Mouse (Mus musculus): ENCODE results near the gene Gm4553.
"Not testable (repeated sequence)": the region's sequence is repeated elsewhere in the genome, so short reads cannot be mapped to it uniquely, and the experiment has no call there.

Gm4553 gene

DNA sequence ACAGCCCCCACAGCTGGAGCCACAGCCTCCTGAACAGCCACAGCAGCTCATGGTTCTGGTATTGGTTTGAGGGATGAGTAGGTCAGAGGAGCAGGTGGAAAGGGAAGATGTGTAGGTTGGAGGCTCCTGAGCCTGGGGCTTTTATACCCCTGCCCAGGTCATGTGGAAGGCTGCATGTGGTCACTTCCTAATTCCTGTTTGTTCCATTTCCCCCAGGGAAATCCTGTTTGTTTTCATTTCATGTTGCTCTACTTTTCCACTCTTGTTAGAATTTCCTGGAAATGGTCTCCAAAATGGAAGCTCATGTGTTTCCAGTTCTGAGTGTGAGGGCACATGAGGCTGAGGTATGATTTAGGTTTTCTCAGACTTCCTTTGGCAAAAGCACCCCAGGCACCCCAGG, at the start of gene Gm4553:
Gm4553 (minus strand) TSS at position 101 of the 400 bp plus-strand sequence.
- not testable (repeated sequence) for DNase-seq (ENCODE audit: low read depth, low spot score)

DNA sequence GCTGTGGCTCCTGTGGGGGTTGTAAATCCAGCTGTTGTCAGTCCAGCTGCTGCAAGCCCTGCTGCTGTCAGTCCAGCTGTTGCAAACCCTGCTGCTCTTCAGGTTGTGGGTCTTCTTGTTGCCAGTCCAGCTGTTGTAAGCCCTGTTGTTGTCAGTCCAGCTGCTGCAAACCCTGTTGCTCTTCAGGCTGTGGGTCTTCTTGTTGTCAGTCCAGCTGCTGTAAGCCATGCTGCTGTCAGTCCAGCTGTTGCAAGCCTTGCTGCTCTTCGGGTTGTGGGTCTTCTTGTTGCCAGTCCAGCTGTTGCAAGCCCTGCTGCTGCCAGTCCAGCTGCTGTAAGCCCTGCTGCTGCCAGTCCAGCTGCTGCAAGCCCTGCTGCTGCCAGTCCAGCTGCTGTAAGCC, 46.6 kb upstream of the Gm4553 start:
- not testable (repeated sequence) for DNase-seq (ENCODE audit: low read depth, low spot score)

DNA sequence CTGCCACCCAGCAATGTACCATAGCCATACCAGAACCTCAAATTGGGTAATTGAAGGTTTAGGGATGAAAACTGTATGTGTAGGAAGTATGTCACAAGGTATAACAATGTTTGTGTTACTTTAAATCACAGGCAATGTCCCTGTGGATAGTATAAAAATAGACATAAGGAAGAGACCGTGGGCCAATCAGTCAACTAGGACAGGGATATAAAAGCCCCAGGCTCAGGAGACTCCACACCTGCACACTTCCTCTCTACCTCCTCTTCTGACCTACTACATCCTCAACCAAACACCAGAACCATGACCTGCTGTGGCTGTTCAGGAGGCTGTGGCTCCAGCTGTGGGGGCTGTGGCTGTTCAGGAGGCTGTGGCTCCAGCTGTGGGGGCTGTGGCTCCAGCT, 46.0 kb upstream of the Gm4553 start, which contains the start of gene Gm7579:
Gm7579 (plus strand) TSS at position 301 of the 400 bp plus-strand sequence.
- DNase-seq (ENCODE audit: low read depth, low spot score) = no peak

DNA sequence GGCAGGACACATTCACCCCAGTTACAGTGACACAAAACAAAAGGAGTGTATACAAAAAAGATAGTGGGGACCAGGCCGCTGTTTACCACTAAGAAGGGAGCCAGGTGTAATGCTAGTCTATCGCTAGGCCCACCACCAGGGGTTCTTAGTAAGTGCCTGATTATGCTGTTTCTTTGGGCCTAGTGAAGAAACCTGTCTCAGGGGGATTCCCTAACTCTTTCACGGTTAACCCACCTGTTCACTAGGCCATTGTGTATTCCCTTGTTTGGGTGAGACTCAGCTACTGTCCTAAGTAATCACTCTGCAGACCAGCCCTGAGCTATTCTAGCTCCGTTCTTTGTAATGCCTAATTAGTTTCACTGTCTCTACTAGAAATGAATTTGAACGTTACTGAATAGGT, 41.4 kb upstream of the Gm4553 start:
- DNase-seq (ENCODE audit: low read depth, low spot score) = not testable (repeated sequence)

DNA sequence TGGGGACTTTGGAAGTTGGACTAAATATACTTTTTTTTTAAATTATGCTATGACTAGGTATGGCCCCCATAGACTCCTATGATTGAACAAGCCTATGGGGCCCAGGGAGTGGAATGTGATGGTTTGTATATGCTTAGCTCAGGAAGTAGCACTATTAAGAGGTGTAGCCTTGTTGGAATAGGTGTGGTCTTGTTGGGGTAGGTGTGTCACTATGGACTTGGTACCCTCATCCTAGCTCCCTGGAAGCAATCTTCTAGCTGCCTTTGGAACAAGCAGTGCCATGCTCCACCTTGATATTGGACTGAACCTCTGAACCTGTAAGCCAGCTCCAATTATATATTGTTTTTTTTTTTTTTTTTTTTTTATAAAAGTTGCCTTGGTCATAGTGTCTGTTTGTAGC, 39.9 kb upstream of the Gm4553 start:
- no peak for DNase-seq (ENCODE audit: low read depth, low spot score)

DNA sequence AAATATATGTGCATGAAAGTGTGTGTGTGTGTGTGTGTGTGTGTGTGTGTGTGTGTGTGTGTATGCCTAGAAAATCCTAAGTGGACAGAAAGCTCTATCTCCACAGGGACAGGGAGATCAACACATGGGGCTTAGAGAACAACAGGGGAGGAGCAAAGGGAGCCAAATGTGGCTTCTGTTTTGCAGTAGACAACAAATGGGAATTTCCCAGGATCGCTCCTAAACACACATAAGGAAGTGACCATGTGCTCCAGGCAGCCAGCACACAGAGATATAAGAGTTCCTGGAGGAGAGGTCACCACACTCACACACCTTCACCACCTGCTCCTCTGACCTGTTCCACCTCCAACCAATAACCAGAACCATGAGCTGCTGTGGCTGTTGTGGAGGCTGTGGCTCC, 35.5 kb upstream of the Gm4553 start, which contains the start of gene Krtap5-3:
Krtap5-3 (plus strand) TSS at position 301 of the 400 bp plus-strand sequence.
- no peak for DNase-seq (ENCODE audit: low read depth, low spot score)

DNA sequence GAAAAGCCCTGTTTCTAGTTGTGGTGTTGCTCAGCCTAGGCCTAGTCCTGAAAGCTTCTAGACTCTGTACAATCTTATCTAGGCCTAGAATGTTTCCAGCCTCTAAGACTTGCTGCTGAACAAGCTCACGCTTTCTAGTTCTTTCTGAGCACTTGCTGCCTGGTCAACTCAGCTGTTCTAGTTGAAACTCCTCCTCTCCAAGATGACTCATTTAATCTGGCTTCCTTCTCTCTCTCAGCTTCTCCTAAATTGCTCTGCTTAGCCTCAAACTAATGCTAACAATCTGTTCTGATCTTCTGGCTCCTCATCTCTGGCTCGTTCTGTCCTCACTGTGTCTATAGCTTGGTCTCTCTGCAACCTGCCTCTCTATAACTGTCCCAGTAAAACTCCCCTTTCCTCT, 33.2 kb upstream of the Gm4553 start:
- no peak for DNase-seq (ENCODE audit: low read depth, low spot score)

DNA sequence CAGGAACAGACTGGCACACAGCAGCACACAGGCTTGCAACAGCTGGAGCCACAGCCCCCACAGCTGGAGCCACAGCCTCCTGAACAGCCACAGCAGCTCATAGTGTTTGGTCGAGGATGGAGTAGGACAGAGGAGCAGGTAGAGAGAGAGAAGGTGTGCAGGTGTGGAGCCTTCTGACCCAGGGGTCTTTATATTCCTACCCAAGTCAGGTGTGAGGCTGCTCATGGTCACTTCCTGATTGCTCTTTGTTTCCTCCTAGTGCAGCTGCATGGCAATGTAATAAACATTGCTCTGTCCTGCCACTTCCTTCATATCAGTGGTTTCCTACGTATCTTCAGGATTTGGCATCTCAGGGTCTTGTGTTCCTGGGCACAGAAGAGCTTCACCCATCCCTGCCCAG, 24.8 kb upstream of the Gm4553 start, which contains the start of gene Gm10153:
Gm10153 (minus strand) TSS at position 101 of the 400 bp plus-strand sequence.
- DNase-seq (ENCODE audit: low read depth, low spot score) = no peak

DNA sequence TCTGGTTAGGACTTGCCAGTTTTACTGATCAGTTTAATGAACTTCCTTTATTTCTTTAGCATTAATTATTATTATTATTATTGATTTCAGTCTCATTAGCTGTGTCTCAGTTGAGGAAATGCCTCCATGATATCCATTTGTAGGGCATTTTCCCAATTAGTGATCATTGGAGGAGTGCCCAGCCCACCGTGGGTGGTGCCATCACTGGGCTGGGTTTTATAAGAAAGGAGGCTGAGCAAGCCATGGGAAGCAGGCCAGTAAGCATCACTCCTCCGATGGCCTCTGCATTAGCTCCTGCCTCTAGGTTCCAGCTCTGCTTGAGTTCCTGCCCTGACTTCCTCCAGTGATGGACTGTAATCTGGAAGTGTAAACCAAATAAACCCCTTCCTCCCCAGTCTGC, 22.6 kb upstream of the Gm4553 start:
- DNase-seq (ENCODE audit: low read depth, low spot score) = no peak

DNA sequence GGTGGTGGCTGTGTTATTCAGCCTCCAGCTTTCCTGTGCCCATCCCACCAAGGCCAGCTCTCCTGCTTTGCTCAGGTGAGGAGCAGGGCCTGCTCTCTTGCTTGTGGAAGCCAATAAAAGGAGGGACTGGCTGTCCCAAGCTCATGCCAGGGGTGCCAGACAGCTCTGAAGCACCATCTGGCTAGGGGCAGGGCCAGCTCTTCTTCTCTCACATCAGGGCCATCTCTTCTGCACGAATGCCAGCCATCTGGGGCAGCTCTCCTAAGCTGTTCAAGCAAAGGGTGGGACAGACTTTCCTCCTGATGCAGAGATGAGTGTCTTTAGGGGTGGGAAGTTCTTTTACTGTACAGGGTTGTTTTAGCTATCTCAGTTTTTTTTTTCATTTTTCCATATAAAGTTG, 15.5 kb upstream of the Gm4553 start:
- no peak for DNase-seq (ENCODE audit: low read depth, low spot score)

DNA sequence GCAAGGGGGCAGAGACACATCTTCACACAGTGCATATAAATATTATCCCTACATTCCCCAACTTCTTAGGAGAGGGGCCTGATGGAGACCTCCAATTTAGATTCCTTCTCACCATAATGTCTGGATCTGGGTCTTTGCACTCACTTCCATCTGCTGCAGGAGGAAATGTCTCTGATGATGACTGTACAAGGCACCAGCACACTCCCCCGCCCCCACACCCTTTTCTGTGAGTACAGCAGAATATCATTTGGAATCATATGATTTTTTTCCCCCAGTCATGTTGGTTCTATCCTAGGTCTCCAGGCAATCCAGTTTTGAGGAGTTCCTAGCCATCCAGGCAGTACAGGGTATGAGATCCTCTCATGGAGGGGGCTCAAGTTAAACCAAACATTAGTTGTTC, 13.1 kb upstream of the Gm4553 start:
- no peak for DNase-seq (ENCODE audit: low read depth, low spot score)

DNA sequence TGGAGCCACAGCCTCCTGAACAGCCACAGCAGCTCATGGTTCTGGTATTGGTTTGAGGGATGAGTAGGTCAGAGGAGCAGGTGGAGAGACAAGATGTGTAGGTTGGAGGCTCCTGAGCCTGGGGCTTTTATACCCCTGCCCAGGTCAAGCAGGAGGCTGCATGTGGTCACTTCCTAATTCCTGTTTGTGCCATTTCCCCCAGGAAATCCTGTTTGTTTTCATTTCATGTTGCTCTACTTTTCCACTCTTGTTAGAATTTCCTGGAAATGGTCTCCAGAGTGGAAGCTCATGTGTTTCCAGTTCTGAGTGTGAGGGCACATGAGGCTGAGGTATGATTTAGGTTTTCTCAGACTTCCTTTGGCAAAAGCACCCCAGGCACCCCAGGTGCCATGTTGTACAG, 10.4 kb upstream of the Gm4553 start, which contains the start of gene Krtap5-2:
Krtap5-2 (minus strand) TSS at position 101 of the 400 bp plus-strand sequence.
- DNase-seq (ENCODE audit: low read depth, low spot score) = not testable (repeated sequence)

DNA sequence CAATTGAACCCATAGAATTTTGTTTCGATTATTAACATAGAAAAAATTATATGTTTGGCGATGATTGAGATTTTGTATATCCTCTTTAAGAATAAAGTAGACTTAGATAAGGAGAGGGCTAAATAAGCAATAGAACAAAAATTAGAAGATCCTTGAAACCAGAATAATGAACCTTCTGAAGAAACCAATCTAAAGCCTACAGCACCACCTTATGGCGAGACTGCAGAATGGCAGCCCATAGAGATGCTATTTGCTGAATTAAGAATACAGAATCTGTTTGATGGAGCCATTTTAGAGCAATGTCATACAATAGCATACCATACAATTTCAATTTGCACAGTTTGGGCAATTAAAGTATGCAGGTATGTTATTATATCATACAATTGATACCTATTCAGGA, 4.3 kb upstream of the Gm4553 start:
- peak; percentile 36 for DNase-seq (ENCODE audit: low read depth, low spot score)

DNA sequence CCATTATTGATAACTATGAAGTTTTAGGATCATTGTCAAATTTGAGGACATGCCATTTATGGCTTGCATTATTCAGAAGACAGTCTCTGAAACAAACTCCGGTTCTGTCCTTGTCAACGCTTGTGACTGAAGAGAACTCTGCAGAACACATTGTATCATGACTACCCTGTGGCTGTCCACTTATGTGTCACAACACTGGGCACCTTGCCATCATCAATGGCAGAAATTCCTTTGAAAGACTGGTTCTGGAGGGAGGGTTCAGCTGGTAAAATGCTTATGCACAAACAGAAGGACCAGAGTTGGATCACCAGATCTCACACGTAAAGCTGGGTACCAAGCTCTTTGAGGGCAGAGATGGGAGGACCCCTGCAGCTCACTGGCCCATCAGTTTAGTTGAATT, 6.2 kb downstream of the Gm4553 start:
- no peak for DNase-seq (ENCODE audit: low read depth, low spot score)

DNA sequence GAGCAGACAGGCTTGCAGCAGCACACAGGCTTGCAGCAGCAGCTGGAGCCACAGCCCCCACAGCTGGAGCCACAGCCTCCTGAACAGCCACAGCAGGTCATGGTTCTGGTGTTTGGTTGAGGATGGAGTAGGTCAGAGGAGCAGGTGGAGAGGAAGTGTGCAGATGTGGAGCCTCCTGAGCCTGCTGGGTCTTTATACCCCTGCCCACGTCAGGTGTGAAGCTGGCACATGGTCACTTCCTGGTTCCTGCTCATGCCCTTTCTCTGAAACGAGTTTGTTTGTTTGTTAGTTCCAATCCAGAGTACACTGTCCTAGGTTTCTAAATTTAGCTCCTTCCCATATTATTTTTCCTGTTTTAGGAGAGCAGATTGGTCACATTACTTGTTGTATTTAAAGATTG, 8.5 kb downstream of the Gm4553 start, which contains the start of gene Gm29735:
Gm29735 (minus strand) TSS at position 101 of the 400 bp plus-strand sequence.
- DNase-seq (ENCODE audit: low read depth, low spot score) = not testable (repeated sequence)

DNA sequence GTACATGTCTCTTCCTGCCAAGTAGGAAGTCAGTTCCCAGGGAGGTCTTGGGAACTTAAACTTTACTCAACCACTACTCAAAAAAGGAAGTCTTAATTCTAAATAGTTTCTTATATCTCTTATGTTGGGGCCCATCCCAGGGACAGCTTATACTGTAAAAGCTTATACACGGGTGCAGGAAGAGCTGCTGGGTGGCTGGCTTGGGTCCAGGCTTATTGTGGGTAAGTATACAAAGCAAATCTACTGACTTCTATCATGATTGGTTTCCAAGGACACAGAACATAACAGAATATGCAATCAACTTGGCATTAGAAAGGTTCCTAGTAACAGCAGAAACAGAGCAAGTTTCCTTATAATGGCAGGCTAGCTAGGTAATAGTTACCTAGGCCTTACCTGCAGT, 10.2 kb downstream of the Gm4553 start:
- no peak for DNase-seq (ENCODE audit: low read depth, low spot score)

DNA sequence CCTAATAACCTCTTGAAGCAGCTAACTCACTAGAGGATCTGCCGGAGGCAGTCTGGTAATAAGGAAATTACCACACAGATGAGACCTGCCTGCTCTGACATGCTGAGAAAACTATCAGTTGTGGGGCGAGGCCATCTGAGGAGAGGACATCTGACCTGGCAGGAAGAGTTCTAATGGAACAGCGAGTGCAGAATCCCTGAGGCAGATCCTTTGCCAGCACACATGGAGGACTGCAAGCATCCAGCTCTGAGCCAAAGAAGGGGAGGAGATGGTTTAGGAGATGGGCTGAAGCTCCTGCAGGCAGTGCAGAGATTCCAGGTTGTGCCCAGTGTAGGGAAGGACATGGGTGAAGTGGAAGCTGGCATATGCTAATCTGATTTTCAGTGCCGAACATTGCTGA, 13.3 kb downstream of the Gm4553 start:
- DNase-seq (ENCODE audit: low read depth, low spot score) = no peak

DNA sequence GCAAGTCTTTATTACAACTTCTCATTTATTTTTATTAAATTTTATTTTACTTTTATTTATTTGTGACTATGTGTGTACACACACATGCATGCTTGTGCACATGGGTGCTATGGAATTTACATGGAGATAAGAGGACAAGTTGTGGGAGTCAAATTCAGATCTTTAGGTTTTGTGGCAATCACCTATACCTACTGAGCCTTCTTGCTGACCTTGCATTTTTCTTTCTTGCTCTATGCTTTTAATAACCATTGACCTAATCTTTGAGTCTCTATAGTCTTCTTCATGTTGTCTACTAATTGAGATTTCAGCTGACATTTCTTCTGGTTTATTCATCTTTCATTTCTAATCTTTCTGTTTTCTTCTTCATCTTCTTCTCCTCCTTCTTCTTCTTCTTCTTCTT, 16.9 kb downstream of the Gm4553 start:
- DNase-seq (ENCODE audit: low read depth, low spot score) = no peak

DNA sequence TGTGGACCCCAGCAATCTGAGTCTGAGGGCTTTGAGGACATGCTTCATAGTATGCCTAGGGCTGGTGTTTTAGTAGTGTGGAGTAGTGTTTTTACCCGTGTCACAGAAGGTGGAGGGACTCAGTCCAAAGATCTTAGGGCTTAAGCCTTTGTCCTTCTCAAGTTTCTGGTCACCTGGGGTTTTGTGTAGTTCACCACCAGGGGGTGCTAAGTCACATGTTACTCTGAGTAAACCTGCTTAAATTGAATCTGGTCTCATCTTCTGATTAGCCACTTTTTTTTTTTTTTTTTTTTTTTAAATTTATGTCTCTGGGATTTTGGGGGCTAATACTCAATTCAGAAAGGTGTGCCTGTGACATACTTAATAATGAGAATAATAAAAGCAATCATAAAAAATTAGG, 19.5 kb downstream of the Gm4553 start:
- DNase-seq (ENCODE audit: low read depth, low spot score) = peak; percentile 68

DNA sequence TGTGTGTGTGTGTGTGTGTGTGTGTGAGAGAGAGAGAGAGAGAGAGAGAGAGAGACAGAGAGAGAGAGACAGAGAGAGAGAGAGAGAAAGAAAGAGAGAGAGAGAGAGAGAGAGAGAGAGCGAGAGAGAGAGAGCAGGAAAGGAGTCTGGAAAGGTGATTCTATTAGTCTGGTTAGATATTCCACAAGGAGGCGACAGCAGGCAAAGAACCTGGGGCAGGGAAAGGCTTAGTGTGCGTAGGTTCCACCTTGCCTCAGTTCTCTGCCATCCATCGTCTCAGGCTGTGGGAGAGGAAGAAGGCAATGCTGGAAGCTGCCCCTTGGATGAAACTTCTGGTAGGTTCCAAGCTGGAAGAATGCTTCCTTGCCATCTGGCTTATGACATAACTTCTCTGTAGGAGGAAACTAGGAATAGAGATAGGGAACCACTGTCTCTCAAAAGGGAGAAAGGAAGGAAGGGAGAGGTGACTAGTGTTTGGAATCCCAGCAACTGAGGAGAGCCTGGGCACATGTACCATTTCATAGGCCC, 20.1 kb downstream of the Gm4553 start:
- no peak for DNase-seq (ENCODE audit: low read depth, low spot score)

DNA sequence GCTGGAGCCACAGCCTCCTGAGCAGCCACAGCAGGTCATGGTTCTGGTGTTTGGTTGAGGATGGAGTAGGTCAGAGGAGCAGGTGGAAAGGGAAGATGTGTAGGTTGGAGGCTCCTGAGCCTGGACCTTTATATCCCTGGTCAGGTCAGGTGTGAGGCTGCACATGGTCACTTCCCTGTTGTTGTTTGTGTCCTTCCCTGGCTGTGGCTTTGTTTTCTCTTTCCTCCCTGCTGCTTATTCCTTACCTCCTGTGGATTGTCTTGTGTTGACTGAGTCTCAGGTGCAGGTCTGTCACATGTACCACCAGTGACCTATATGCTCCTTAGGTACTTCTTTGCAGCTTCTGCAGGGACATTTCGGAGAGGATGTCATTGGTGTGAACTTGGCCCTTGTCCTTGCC, 21.0 kb downstream of the Gm4553 start, which contains the start of gene Gm45337:
Gm45337 (minus strand) TSS at position 101 of the 400 bp plus-strand sequence.
- DNase-seq (ENCODE audit: low read depth, low spot score) = no peak

DNA sequence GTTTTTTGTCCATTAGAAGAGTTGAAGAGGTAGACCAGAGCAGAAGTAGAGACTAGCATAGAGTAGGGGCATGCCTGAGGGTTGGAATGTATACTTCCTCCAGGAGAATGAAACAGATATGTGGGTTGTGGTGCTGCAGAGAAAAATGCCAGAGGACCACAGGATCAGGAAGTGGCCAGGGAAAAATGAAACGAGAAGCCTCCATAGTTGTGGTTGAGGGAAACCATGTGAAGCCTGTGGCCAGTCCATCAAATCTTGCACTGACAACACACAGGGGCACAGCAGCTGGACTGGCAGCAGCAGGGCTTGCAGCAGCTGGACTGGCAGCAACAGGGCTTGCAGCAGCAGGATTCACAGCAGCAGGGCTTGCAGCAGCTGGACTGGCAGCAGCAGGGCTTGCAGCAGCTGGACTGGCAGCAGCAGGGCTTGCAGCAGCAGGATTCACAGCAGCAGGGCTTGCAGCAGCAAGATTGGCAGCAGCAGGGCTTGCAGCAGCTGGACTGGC, 22.0 kb downstream of the Gm4553 start:
- DNase-seq (ENCODE audit: low read depth, low spot score) = not testable (repeated sequence)

DNA sequence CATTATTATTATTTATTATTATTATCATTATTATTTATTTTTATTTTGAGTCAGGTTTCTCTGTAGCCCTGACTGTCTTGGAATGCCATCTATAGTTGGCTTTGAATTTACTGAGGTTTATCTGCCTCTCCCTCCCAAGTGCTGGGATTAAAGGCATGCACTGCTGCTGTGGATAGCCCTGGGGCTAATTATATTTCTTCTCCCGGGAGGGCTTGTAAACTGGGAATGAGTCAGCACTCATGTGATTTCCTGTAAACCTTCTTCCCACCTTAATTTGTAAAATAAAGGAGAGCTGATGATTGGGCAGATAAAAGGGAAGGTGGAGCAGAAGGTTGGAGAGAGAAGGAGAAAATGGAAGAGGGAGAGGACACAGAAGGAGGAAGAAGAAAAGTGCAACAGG, 24.8 kb downstream of the Gm4553 start:
- DNase-seq (ENCODE audit: low read depth, low spot score) = no peak
